Mouse (Mus musculus) intestine, postnatal 0 days (tissue): Measurements from ENCODE around the gene AA986860. TPM values are rescaled to one million over a fixed set of nuclear protein-coding genes. Genes with fewer than 3 reads are reported as not detected.

ENCODE experiments used
- ATAC-seq: fragments of 200-750 bp; cut with Nextera tagmentation; 2 replicates; pipeline ENCODE4 v1.8.0; 2017; ENCODE audit warnings: mild to moderate bottlenecking, moderate TSS enrichment, moderate library complexity
- H3K27ac ChIP-seq: fragments of 300-500 bp; sonication (generic); 2 replicates; pipeline ENCODE4 v1.5.1; 2014; ENCODE audit warnings: mild to moderate bottlenecking, low read depth, low read length, moderate library complexity
- H3K27me3 ChIP-seq: fragments of 300-500 bp; sonication (generic); replicated peaks from 2 replicates; pipeline ENCODE4 v1.6.1; 2014; ENCODE audit warnings: low read length, mixed read lengths; ENCODE audit not compliant: control insufficient read depth, insufficient read depth
- H3K36me3 ChIP-seq: fragments of 300-500 bp; sonication (generic); 2 replicates; pipeline ENCODE4 v1.6.1; 2014; ENCODE audit warnings: mild to moderate bottlenecking, moderate library complexity; ENCODE audit not compliant: control insufficient read depth, insufficient read depth
- H3K4me1 ChIP-seq: fragments of 300-500 bp; sonication (generic); replicated peaks from 2 replicates; pipeline ENCODE4 v1.6.1; 2014; ENCODE audit warnings: antibody characterized with exemption, low read length, mixed read lengths; ENCODE audit not compliant: control insufficient read depth, insufficient read depth
- H3K4me2 ChIP-seq: fragments of 300-500 bp; sonication (generic); replicated peaks from 2 replicates; pipeline ENCODE4 v1.6.1; 2014; ENCODE audit warnings: low read depth, mild to moderate bottlenecking, moderate library complexity
- H3K4me3 ChIP-seq: fragments of 300-500 bp; sonication (generic); 2 replicates; pipeline ENCODE4 v1.5.1; 2014; ENCODE audit warnings: low read depth, low read length
- H3K9ac ChIP-seq: fragments of 300-500 bp; sonication (generic); 2 replicates; pipeline ENCODE4 v1.6.1; 2014; ENCODE audit warnings: mild to moderate bottlenecking, low read depth, low read length
- H3K9me3 ChIP-seq: fragments of 300-500 bp; sonication (generic); 2 replicates; pipeline ENCODE4 v1.6.1; 2016; ENCODE audit warnings: mixed run types; ENCODE audit not compliant: control insufficient read depth
- CTCF ChIP-seq: sonication (generic); IDR thresholded peaks from 2 replicates; pipeline ENCODE4 v1.5.1; 2016; ENCODE audit warnings: low read depth, mild to moderate bottlenecking, control low read depth, antibody characterized with exemption, moderate library complexity
- WGBS: fragments of 180-500 bp; shearing (Covaris S2); extraction: QIAGEN DNeasy Blood & Tissue Kit; methylation state at CpG from one replicate; pipeline ENCODE4 v1.1.7; 2014; 5-methylcytosine and 5-hydroxymethylcytosine counted together
- polyA plus RNA-seq: library from polyadenylated mRNA; unstranded; fragments of >200 nt; fragmentation: Nextera tagmentation; extraction: Ambion mirVana; gene quantifications from 2 replicates; pipeline ENCODE4 v1.2.1, GENCODE M21; 2015

AA986860 gene
- polyA plus RNA-seq, 1 experiment from 2014 or later: 42.3 TPM

DNA sequence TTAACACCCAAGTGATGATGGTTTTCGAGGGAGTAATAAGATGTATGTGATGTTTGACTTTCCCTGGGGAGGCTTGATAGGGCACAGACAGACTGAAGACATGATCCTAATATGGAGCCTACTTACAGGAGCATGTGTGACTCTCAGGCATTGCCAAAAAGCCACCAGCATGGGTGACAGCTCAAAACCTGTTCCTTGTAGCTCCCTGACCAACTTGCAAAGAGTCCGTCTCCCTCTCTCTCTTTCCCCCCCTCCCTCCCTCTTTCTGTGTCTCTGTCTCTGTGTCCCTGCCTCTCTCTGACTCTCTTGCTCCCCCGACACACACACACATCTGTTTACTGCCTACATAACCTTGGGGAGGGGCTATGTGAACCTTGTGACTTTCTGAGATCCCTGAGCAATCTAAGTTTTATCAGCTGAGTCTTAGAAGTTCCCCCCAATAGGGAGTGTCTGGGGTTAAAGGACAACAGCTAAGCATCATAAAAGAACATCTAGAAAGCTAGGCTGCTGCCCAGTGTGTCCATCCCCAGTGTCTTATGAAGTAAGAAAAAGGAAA, 6.9 kb downstream of the AA986860 start:
- H3K4me2 ChIP-seq: no peak overlapping the region; the same call in 1 of the 2 replicates
- peaks cover 18% of the 10 kb centered on the region for H3K4me1 ChIP-seq
- no peak overlapping the region for H3K4me3 ChIP-seq
- ATAC-seq: peak; percentile 16; the same call in 1 of the 2 replicates
- no peak for TF ChIP-seq CTCF
- no peak overlapping the region for H3K9ac ChIP-seq
- H3K27me3 ChIP-seq: no peaks in the 10 kb centered on the region
- H3K9me3 ChIP-seq: no peaks in the 10 kb centered on the region
- WGBS: 28% methylated on average over 3 of the region's 3 CpGs
- peaks cover 40% of the 10 kb centered on the region for H3K36me3 ChIP-seq
- peak overlapping the region; percentile 9 for H3K27ac ChIP-seq

DNA sequence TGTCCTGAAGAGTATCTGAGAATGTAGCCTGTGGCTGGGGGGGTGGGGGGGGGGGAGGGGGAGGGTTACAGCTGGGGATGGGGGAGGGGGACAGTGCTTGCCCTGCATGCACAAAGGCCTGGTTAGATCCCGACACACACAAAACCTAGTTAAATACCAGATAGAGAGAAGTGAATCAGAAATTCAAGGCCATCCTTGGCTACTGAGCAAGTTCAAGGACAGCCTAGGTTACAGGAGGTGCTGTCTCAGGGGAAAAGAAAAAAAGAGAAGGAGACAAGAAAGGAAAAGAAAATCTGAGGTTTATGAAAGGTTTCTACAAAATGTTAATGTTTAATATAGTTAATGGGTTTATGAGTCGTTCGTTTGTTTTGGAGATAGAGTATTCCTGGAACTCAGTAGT, 7.9 kb downstream of the AA986860 start:
- no peaks in the 10 kb centered on the region for H3K27me3 ChIP-seq
- WGBS: 32% methylated on average over 3 of the region's 3 CpGs
- H3K4me1 ChIP-seq: peaks cover 16% of the 10 kb centered on the region
- ATAC-seq: no peak
- no peak overlapping the region for H3K4me2 ChIP-seq
- H3K9me3 ChIP-seq: no peaks in the 10 kb centered on the region
- TF ChIP-seq CTCF: no peak
- peak overlapping the region; percentile 60; the same call in 1 of the 2 replicates for H3K27ac ChIP-seq
- peaks cover 44% of the 10 kb centered on the region for H3K36me3 ChIP-seq
- H3K4me3 ChIP-seq: no peak overlapping the region
- no peak overlapping the region for H3K9ac ChIP-seq

DNA sequence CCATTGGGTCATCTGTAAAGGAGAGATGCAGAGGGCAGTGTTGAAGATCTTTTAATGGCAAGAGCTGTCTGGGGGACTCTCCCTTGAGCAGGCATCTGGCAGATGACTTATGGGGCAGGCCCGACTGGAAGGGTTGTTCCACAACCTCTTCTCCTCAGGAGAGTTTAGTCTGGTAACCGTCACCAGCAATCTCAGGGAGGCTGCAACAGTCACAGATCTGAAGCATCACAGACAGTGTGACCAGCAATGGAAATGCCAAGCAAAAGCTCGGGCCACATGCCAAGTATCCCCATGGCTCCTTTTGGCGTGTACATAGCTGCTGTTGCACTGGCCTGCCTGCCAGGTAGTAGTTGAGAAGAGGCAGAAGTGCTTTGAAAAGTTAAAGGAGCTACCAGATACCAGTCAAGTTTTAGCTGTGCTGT, 8.5 kb downstream of the AA986860 start:
- H3K4me2 ChIP-seq: no peak overlapping the region
- H3K27ac ChIP-seq: peak overlapping the region; percentile 51; the same call in 1 of the 2 replicates
- no peak for ATAC-seq
- peaks cover 49% of the 10 kb centered on the region for H3K36me3 ChIP-seq
- H3K4me3 ChIP-seq: no peak overlapping the region
- no peaks in the 10 kb centered on the region for H3K27me3 ChIP-seq
- WGBS: 44% methylated on average over 4 of the region's 4 CpGs
- no peaks in the 10 kb centered on the region for H3K9me3 ChIP-seq
- no peak for TF ChIP-seq CTCF
- H3K9ac ChIP-seq: no peak overlapping the region
- H3K4me1 ChIP-seq: peaks cover 15% of the 10 kb centered on the region

DNA sequence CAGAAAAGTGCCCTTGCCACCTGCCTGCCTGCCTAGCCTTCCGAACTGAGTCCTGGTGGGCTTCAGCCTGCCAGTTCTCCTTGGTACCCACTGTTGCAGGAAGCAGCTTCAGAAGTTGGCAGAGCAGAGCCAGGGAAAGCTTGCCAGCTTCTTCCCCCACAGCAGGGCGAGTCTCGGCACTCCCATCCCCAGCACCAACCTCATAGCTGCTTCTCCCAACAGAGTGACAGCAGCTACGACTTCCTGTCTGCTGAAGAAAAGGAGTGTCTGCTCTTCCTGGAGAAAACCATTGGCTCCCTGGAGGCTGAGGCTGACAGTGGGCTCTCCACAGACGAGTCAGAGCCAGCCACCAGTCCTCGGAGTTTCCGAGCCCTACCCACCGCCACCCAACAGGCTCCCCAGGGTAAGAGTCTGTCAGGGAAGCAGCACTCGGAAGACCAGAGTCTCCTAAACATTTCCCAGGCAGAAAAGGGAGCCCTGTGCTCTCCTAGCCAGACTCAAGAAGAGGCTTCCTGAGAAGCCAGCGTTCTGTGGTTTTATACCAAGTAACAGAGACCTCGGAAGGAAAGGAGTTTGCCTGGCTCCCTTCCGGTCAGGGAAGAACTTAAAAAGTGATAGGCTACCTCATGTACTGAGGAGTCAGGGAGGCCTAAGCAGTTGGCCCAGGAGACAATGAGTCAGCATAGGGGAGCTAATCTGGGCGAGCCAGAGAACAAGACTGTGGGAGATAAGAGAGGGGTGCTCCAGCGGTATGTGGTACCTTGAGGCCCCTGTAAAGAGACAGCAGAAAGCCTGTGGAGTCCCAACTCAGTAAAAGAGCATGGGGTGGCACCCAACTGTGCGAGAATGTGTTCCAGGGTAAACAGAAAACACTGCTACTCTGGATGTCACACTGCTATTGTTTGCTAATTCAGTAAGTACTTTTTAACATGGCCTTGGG, 9.3 kb downstream of the AA986860 start:
- Histone ChIP-seq H3K36me3 (peaks cover 49% of the 10 kb centered on the region), H3K9ac (no peak overlapping the region), H3K4me1 (peaks cover 15% of the 10 kb centered on the region), H3K4me2 (0 out of 2 replicates have a peak overlapping the region, but pooled peaks have one; percentile 3), H3K27ac (peak overlapping the region; percentile 51), H3K27me3 (no peaks in the 10 kb centered on the region), H3K9me3 (no peaks in the 10 kb centered on the region), H3K4me3 (no peak overlapping the region)
- WGBS: 42% methylated on average over 15 of the region's 15 CpGs
- ATAC-seq: no peak
- no peak for TF ChIP-seq CTCF

DNA sequence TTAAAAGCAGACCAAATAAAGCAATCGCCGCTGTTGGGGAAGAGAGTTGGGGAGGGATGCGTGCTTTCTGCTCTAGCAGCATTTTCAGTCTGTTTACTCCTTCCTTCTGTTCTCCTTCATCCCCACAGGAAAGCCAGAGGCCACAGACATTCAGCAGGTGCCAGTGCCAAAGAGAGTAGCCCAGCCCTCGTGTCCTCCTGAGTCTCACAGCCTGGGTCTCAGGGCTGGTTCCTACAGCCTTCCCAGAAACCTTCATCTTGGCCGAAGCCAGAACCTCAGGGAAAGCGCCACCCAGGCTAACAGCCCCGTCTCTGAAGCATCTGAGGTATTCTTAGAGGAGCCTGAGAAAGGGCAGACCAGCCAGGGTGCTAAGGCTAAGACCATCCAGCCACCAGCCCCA, 10.4 kb downstream of the AA986860 start:
- WGBS: 88% methylated on average over 7 of the region's 7 CpGs
- Histone ChIP-seq H3K4me2 (no peak overlapping the region), H3K9ac (no peak overlapping the region), H3K27me3 (no peaks in the 10 kb centered on the region), H3K9me3 (no peaks in the 10 kb centered on the region), H3K36me3 (peaks cover 49% of the 10 kb centered on the region), H3K4me3 (no peak overlapping the region), H3K27ac (no peak overlapping the region), H3K4me1 (peaks cover 15% of the 10 kb centered on the region)
- ATAC-seq: no peak
- no peak for TF ChIP-seq CTCF

DNA sequence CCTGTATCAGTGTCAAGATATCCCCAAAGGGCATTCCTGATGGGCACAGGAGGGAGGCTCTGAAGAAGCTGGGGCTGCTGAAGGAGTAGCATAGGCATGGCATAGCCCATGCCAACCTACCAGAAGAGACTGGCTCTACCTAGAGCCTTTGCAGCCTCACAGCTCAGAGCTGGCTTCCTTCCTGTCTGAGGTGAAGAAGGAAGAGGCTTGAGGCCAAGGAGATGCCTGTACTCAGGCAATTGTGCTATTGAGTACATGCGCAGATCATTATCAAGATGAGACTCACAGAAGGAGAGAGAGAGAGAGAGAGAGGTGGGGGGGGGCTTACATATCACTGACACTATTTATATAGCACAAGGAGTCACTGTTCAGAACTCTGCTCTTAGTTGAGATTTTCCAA, 12.0 kb downstream of the AA986860 start:
- 63% methylated on average over 1 of the region's 1 CpGs for WGBS
- Histone ChIP-seq H3K4me3 (no peak overlapping the region), H3K4me1 (peaks cover 15% of the 10 kb centered on the region), H3K27me3 (no peaks in the 10 kb centered on the region), H3K4me2 (no peak overlapping the region), H3K9me3 (no peaks in the 10 kb centered on the region), H3K9ac (no peak overlapping the region), H3K27ac (no peak overlapping the region), H3K36me3 (peaks cover 44% of the 10 kb centered on the region)
- TF ChIP-seq CTCF: no peak
- no peak for ATAC-seq
